Mouse (Mus musculus): Measurements from ENCODE around the gene Gckr.

GRCm38 (mm10) chr5:31289626-31290230 lies 7.5 kb upstream of the Gckr start:
- no peak for TF ChIP-seq POLR2A (IDR thresholded peaks at IDR 0.05; ENCODE audit: extremely low read depth, insufficient read depth, low read length)
- no peak for TF ChIP-seq CTCF (IDR thresholded peaks at IDR 0.05; ENCODE audit: extremely low read depth, insufficient read depth, low read length)

All from cortical plate, adult 2 months (tissue).